9 mouse cellular contexts compared by ENCODE assay signal in the genomic region with DNA sequence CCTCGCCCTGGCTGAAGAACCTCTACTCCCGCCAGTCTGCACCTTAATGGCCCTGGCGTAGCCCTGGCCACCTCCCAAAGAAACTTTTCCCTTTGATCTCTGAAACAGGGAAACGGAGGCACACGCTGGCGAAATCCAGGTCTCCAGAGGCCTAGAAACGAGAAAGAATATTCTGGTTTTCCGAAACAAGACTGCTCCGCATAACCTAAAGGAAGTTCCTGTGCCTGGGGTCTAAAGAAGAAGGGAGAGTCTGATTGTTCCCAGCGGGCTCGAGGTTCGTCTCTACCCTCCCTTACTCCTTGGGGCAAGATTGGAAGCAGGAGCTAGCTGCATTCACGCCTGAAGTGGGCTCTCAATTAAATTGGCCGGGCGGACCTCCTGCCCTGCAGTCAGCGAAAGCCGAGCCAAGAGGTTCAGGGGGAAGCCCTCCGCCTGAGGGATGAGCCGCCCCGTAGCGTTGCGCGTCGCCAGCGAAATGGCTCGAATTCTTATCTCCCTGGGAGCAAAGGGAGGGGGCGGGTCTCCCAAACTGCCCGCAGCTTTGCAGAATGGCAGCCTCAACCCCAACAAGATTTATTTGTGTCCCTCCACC. TPM values are rescaled to one million over a fixed set of nuclear protein-coding genes. Genes with fewer than 3 reads are reported as not detected.
DNase-seq lines count a peak whose midpoint lies in the region; ATAC-seq and TF ChIP-seq lines count a peak whose summit lies in the region.
"Had no signal": no experiment of that assay in that cellular context is flagged by ENCODE, and none has a peak within 500 bp of the region (broad histone marks: within the 10 kb centered on the region; RNA-seq: fewer than 3 reads in every experiment).

No protein-coding gene starts in this region.

- H3K9ac ChIP-seq in kidney, embryonic 14.5 days (ENCODE audit: low read depth, low read length) = no peak overlapping the region
- no peak overlapping the region for H3K9ac ChIP-seq in hindbrain, postnatal 0 days (replicated peaks; ENCODE audit: low read length)
- H3K9ac ChIP-seq in neural tube, embryonic 13.5 days = no peak overlapping the region; the same call in 1 of the 2 replicates

- DNase-seq in kidney, adult 18-20 months = no peak
- DNase-seq in embryo, embryonic 9.5 days (ENCODE audit: extremely low spot score) = peak; percentile 65
- no peak for DNase-seq in hindbrain, postnatal 0 days (ENCODE audit: low spot score)
- DNase-seq in cerebellum, postnatal 14 days = no peak
- DNase-seq in spleen, postnatal 4 days (ENCODE audit: low spot score in 2 of 2) = no peak
- DNase-seq in gastrocnemius, adult 8-10 months (ENCODE audit: low spot score in 2 of 2) = no peak

- peaks cover 8% of the 10 kb centered on the region for H3K4me1 ChIP-seq in kidney, embryonic 14.5 days (ENCODE audit: control insufficient read depth, insufficient read depth, low read length)
- H3K4me1 ChIP-seq in hindbrain, postnatal 0 days (ENCODE audit: insufficient read depth, low read length) = no peaks in the 10 kb centered on the region
- H3K4me1 ChIP-seq in neural tube, embryonic 13.5 days (replicated peaks) = peaks cover 54% of the 10 kb centered on the region

- H3K4me2 ChIP-seq in kidney, embryonic 14.5 days (replicated peaks; ENCODE audit: low read depth, low read length) = peak overlapping the region; percentile 29
- H3K4me2 ChIP-seq in hindbrain, postnatal 0 days (ENCODE audit: low read depth, low read length) = peak overlapping the region; percentile 48
- peak overlapping the region; percentile 57 for H3K4me2 ChIP-seq in neural tube, embryonic 13.5 days

- H3K9me3 ChIP-seq in kidney, embryonic 14.5 days (ENCODE audit: control insufficient read depth, low read length) = no peaks in the 10 kb centered on the region
- no peaks in the 10 kb centered on the region for H3K9me3 ChIP-seq in hindbrain, postnatal 0 days (ENCODE audit: low read length)
- H3K9me3 ChIP-seq in neural tube, embryonic 13.5 days = no peaks in the 10 kb centered on the region

- no peak for TF ChIP-seq CTCF in hindbrain, postnatal 0 days (IDR thresholded peaks at IDR 0.05; ENCODE audit: low read depth)

- H3K27me3 ChIP-seq in kidney, embryonic 14.5 days (ENCODE audit: control insufficient read depth, insufficient read depth, low read length) = peaks cover 94% of the 10 kb centered on the region
- H3K27me3 ChIP-seq in hindbrain, postnatal 0 days (ENCODE audit: insufficient read depth, low read length) = peaks cover 89% of the 10 kb centered on the region
- peaks cover 96% of the 10 kb centered on the region for H3K27me3 ChIP-seq in neural tube, embryonic 13.5 days

- under 1% methylated on average over 28 of the region's 28 CpGs for WGBS in kidney, embryonic 14.5 days
- 2% methylated on average over 28 of the region's 28 CpGs for WGBS in hindbrain, postnatal 0 days
- WGBS in neural tube, embryonic 13.5 days = under 1% methylated on average over 28 of the region's 28 CpGs

- peak overlapping the region; percentile 20; the same call in 1 of the 2 replicates for H3K4me3 ChIP-seq in kidney, embryonic 14.5 days (ENCODE audit: low read length)
- H3K4me3 ChIP-seq in hindbrain, postnatal 0 days (ENCODE audit: low read length) = peak overlapping the region; percentile 31; the same call in 1 of the 2 replicates
- peak overlapping the region; percentile 34 for H3K4me3 ChIP-seq in neural tube, embryonic 13.5 days

- ATAC-seq in kidney, embryonic 14.5 days (ENCODE audit: low FRiP score, low TSS enrichment) = no peak
- no peak for ATAC-seq in hindbrain, postnatal 0 days
- ATAC-seq in neural tube, embryonic 13.5 days (ENCODE audit: low read depth) = no peak

- no peak overlapping the region for H3K27ac ChIP-seq in kidney, embryonic 14.5 days (ENCODE audit: low read depth, low read length)
- no peak overlapping the region for H3K27ac ChIP-seq in hindbrain, postnatal 0 days
- peak overlapping the region; percentile 78 for H3K27ac ChIP-seq in neural tube, embryonic 13.5 days (replicated peaks)

- H3K36me3 ChIP-seq in kidney, embryonic 14.5 days (ENCODE audit: control insufficient read depth, insufficient read depth, low read length) = no peaks in the 10 kb centered on the region
- no peaks in the 10 kb centered on the region for H3K36me3 ChIP-seq in hindbrain, postnatal 0 days (ENCODE audit: insufficient read depth, low read length)
- H3K36me3 ChIP-seq in neural tube, embryonic 13.5 days = no peaks in the 10 kb centered on the region

RNA-seq across cellular contexts. Expression of a gene that starts 33.2 kb away (rescaled TPM):
- polyA plus RNA-seq in kidney, embryonic 14.5 days (2014; fragmentation: Nextera tagmentation; extraction: Ambion mirVana) = 3.6 and 4.8 TPM in 2 replicates
- 2.1 and 4.7 TPM in 2 replicates for total RNA-seq in hindbrain, postnatal 0 days (2014; rRNA removed)
- polyA plus RNA-seq in hindbrain, postnatal 0 days (2015; fragmentation: Nextera tagmentation; extraction: Ambion mirVana) = 6.9 and 7.2 TPM in 2 replicates
- polyA plus RNA-seq in neural tube, embryonic 13.5 days (2015; fragmentation: Nextera tagmentation; extraction: Ambion mirVana) = 11.6 and 13.7 TPM in 2 replicates
- under 1 TPM in 1 of 4 experiments, not detected in 3; 0.17 TPM for total RNA-seq in gastrocnemius, adult 8-10 months (2022)
- total RNA-seq: MEL had no signal
